Mouse (Mus musculus): ENCODE measurements around the gene Cttn. TPM values are rescaled to one million over a fixed set of nuclear protein-coding genes. Genes with fewer than 3 reads are reported as not detected.
A peak's percentile ranks its signal among the peaks of the same experiment; 100 is the strongest.

Cttn gene
- total RNA-seq, 2 experiments from 2014 or later: 3.1 to 13.0 TPM

GRCm38 (mm10) chr7:144449637-144450570 is 20.9 kb downstream of the Cttn start:
- ATAC-seq (replicated peaks; ENCODE audit: poor library complexity): no peak

- ATAC-seq (replicated peaks; ENCODE audit: poor library complexity): peak; percentile 17; the same call in 1 of the 2 replicates
These were observed 22.6 kb downstream of the Cttn start for GRCm38 (mm10) chr7:144448186-144448585.

DNA sequence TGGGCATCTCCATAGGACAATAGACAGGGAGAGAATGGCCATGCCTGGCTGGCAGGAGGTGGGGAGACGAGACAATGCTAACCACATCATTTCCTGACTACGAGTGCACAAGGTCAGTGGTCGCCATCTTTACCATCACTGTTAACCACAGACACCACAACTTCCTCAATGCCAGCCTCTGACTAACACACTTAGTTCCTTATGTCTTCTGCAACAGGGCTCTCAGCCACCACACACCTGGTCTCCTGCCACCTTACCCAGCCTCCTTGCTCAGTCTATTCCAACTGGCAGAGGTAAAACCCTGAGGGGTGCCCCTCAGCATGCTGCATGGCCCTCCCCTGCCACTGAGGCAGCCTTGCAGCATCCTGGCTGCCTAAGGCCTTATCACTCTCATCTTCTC is 23.7 kb downstream of the Cttn start:
- peak; percentile 85 for ATAC-seq (replicated peaks; ENCODE audit: poor library complexity)

GRCm38 (mm10) chr7:144444788-144445187 is 26.0 kb downstream of the Cttn start:
- 0 out of 2 replicates have a peak, but pooled peaks have one; percentile 20 for ATAC-seq (replicated peaks; ENCODE audit: poor library complexity)

- ATAC-seq (replicated peaks; ENCODE audit: poor library complexity): no peak
These were observed 28.8 kb downstream of the Cttn start for GRCm38 (mm10) chr7:144441976-144442375.

DNA sequence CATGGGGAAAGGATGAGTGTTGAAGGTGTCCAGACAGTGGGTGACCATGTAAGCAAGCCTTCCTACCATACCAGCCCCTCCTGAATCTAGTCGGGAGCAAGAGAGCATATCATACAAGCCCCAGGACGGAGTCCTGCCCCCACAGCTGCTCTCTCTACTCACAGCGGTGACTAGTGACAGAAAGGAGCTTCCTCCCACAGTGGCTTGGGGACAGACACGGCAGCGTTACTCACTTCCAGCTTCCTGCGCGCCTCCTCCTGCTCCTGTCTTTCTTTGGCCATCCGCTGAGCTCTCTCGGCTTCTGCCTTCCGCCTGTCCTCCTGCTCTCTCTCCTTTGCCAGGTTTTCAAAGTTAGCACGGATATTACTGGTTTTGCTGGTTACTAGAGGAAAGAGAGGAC is 29.3 kb downstream of the Cttn start:
- ATAC-seq (replicated peaks; ENCODE audit: poor library complexity): no peak

- 0 out of 2 replicates have a peak, but pooled peaks have one; percentile 34 for ATAC-seq (replicated peaks; ENCODE audit: poor library complexity)
These were observed 32.0 kb downstream of the Cttn start for GRCm38 (mm10) chr7:144438811-144439210.

GRCm38 (mm10) chr7:144432920-144433319 is 37.9 kb downstream of the Cttn start:
- ATAC-seq (replicated peaks; ENCODE audit: poor library complexity): no peak

DNA sequence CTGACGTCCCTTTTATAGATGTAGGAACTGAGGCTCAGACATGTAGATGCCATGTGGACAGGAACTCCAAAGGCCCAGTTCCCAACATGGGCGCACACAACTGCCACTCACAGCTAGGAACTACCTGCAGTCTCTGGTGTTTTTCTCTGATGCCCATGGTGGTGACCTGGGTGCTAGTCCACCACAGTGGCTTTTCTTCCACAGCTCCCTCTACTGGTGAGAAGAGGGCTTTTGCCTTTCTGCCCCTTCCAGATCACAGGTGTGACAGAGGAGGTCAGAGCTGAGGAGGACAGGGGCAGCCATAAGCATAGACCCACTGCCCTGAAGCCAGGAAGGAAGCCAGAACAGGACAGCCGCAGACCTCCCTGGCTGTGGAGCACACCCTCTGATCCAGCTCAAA is 43.3 kb downstream of the Cttn start:
- ATAC-seq (replicated peaks; ENCODE audit: poor library complexity): peak; percentile 68

GRCm38 (mm10) chr7:144426594-144426993 is 44.2 kb downstream of the Cttn start:
- no peak for ATAC-seq (replicated peaks; ENCODE audit: poor library complexity)

- peak; percentile 63 for ATAC-seq (replicated peaks; ENCODE audit: poor library complexity)
These were observed 44.9 kb downstream of the Cttn start for GRCm38 (mm10) chr7:144425953-144426352.

DNA sequence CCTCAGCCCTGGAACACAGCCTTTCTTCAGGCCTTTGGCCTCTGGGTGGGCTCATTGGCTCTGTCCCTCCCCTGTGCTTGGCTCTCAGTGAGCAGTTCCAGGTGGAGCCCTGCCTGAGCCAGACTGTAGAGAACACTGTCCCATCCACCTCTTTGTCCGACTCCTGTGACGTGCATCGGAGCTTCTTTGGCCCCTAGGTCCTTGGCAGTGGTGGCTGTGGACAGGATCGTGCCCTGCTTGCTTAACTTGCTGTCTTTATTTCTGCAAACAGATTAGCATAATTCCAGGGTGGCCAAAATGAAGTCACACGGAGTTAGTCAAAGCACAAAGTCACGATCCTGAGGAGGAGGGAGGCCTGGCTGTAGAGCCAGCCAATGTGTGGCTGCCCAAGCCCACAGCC is 49.3 kb downstream of the Cttn start:
- ATAC-seq (replicated peaks; ENCODE audit: poor library complexity): no peak

GRCm38 (mm10) chr7:144420552-144420951 is 50.3 kb downstream of the Cttn start:
- peak; percentile 61 for ATAC-seq (replicated peaks; ENCODE audit: poor library complexity)

DNA sequence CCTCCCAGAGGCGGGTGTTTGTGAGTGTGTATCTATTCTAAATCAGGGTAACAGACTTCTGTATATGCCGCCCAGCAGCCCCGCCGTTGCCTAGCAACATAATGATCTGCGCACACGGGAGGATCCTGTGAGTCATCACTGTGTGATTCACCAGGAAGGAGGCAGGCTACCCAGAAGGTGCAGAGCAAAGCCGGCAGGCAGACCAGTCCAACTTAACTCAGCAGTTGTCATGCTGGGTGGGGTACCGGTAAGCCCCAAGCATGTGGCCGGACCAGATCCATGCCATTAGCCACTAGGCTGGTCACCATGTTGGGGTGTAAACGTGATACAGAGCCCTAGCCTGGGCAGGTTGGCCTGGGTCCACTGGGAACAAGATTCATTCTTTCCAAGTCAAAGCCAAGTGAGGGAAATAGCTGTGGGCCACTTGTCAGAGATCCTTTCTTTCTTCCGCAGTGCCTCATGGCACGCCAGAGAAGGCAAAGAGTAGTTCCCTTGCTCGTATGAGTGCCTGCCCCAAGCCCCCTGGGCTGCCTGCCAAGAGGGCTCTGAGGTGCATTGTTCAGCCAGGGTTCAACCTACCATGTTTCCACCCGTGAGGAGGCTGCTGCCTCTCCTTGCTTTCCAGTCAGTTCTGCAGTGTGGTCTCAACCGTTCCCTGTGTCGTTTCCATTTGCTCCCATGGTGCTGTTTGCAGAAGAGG is 53.0 kb downstream of the Cttn start:
- ATAC-seq (replicated peaks; ENCODE audit: poor library complexity): 0 out of 2 replicates have a peak, but pooled peaks have one; percentile 10

- ATAC-seq (replicated peaks; ENCODE audit: poor library complexity): no peak
These were observed 53.6 kb downstream of the Cttn start for GRCm38 (mm10) chr7:144417234-144417633.

DNA sequence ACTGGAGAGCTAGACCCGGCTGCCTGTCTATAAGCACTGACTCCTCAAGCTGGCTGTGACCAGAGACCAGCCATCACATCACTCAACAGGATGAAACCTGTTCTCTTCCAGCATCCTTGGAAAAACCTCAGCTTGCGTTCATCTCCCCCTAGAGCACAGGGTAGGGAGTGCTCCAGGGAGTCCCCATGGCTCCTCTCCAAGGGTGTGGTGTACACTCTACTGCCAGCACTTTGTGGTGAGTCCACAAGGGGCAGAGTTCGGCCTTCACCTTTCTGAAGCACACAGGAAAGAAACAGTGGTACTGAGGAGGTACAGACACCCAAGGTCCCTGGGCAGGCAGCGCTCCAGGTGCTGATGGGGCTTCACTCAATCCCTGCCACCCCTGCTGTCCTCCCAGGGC is 55.0 kb downstream of the Cttn start:
- ATAC-seq (replicated peaks; ENCODE audit: poor library complexity): peak; percentile 70

GRCm38 (mm10) chr7:144414632-144415031 is 56.2 kb downstream of the Cttn start:
- no peak for ATAC-seq (replicated peaks; ENCODE audit: poor library complexity)

DNA sequence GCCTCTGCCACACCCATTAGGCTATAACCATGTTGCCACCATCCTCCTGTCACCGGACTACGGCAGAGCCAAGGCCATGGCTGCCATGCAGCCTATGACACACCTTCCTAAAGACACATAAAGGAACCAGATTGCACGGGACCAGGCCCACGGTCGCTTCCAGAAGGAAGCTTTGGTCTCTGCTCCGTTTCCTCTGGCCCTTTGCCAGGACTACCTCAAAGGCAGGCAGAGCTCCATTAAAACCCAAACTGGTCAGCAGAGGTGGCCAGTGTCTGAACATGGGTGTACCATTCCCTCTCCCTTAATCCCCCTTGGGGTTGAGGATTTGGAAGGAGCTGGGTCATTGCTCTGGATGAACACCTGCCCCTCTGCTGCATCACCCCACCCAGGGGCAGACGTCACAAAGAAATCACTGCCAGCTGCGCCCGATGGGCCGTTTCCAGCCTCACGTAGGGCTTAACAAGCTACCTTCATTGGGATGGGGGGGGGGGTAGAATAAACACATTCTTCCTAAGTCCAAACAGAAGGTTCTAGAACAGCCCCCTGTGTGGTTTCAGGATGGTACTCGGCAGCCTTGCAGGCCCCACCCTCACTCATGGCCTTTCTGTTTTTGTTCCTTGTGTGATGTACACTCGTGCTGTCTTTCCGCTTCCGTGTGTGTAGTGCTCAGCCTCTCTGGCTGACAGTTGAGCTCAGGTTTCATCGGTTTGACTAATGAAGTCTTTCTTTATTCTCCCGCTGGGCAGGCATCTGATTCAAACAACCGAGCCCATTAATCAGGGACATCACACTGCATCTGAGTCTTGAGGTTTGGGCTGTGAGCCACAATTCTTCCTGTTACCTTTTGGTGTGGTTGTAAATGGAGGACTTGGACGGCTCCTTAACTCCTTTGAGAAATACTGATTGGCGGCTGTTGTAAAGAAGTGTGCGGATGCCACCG is 58.6 kb downstream of the Cttn start:
- ATAC-seq (replicated peaks; ENCODE audit: poor library complexity): no peak

DNA sequence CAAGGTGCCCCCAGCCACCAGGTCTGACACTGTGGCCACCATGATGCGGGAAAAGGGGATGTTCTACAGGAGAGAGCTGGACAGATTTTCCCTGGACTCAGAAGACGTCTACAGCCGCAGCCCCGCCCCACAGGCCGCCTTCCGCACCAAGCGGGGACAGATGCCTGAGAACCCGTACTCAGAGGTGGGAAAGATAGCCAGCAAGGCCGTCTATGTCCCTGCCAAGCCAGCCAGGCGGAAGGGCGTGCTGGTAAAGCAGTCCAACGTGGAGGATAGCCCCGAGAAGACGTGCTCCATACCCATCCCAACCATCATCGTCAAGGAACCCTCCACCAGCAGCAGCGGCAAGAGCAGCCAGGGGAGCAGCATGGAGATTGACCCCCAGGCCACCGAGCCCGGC is 61.1 kb downstream of the Cttn start:
- ATAC-seq (replicated peaks; ENCODE audit: poor library complexity): no peak

DNA sequence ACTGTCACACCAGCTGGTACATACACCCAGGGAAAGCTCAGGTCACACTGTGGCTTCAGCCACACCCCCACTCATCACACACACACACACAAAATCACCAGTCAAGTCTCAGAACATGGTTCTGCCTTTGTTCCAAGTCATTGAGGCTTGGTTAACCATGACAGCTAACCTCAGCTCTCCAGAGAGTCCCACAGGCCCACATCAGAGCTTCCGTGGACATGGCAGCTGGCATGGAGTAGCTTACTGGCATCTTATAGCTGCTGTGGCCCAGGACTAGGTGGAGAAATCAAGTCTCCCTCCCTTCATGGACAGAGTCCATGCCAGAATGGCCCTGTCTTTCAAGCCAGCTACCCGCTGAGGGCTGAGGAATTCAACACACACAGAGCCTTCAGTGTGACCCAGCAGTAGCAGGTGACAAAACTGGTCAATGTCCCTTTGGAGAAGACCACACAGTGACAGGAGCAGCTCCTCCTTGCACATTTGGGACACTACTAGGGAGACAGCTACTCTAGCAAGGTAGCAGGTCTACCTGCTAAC is 62.3 kb downstream of the Cttn start:
- ATAC-seq (replicated peaks; ENCODE audit: poor library complexity): no peak
